Mouse (Mus musculus): ENCODE results near the gene Sphk2. TPM values are rescaled to one million over a fixed set of nuclear protein-coding genes. Genes with fewer than 3 reads are reported as not detected.
A peak's percentile ranks its signal among the peaks of the same experiment; 100 is the strongest.

Sphk2 gene
- polyA plus RNA-seq, 1 experiment from 2014 or later, result 13.7 TPM

GRCm38 (mm10) chr7:45744387-45744786, 26.6 kb upstream of the Sphk2 start:
- Histone ChIP-seq H3K4me1 (replicated peaks) (peaks cover 16% of the 10 kb centered on the region), H3K4me3 (no peak overlapping the region), H3K27ac (no peak overlapping the region), H3K4me2 (no peak overlapping the region), H3K9ac (no peak overlapping the region), H3K27me3 (no peaks in the 10 kb centered on the region), H3K9me3 (replicated peaks) (no peaks in the 10 kb centered on the region), H3K36me3 (no peaks in the 10 kb centered on the region)
- 32% methylated on average over 2 of the region's 2 CpGs for WGBS
- ATAC-seq (replicated peaks; ENCODE audit: insufficient number of reproducible peaks, insufficient read depth, low FRiP score, low read depth), result no peak

- Histone ChIP-seq H3K9ac (peak overlapping the region; percentile 1; the same call in 1 of the 2 replicates), H3K4me2 (peak overlapping the region; percentile 53), H3K4me1 (replicated peaks) (0 out of 2 replicates have a peak, but pooled peaks cover 4% of the 10 kb centered on the region), H3K4me3 (peak overlapping the region; percentile 31), H3K27ac (no peak overlapping the region), H3K36me3 (no peaks in the 10 kb centered on the region), H3K27me3 (no peaks in the 10 kb centered on the region), H3K9me3 (replicated peaks) (no peaks in the 10 kb centered on the region)
- 34% methylated on average over 19 of the region's 19 CpGs for WGBS
- ATAC-seq (replicated peaks; ENCODE audit: insufficient number of reproducible peaks, insufficient read depth, low FRiP score, low read depth), result no peak
These were observed 24.5 kb upstream of the Sphk2 start for GRCm38 (mm10) chr7:45742338-45742737.

- Histone ChIP-seq H3K4me1 (replicated peaks) (0 out of 2 replicates have a peak, but pooled peaks cover 4% of the 10 kb centered on the region), H3K9me3 (replicated peaks) (no peaks in the 10 kb centered on the region), H3K27ac (no peak overlapping the region), H3K4me2 (peak overlapping the region; percentile 53), H3K4me3 (peak overlapping the region; percentile 31), H3K27me3 (no peaks in the 10 kb centered on the region), H3K36me3 (no peaks in the 10 kb centered on the region), H3K9ac (peak overlapping the region; percentile 1; the same call in 1 of the 2 replicates)
- ATAC-seq (replicated peaks; ENCODE audit: insufficient number of reproducible peaks, insufficient read depth, low FRiP score, low read depth), result no peak; the same call in 1 of the 2 replicates
- 30% methylated on average over 11 of the region's 11 CpGs for WGBS
These were observed 24.0 kb upstream of the Sphk2 start for GRCm38 (mm10) chr7:45741777-45742176.

GRCm38 (mm10) chr7:45741308-45741707, 23.5 kb upstream of the Sphk2 start:
- ATAC-seq (replicated peaks; ENCODE audit: insufficient number of reproducible peaks, insufficient read depth, low FRiP score, low read depth), result no peak
- Histone ChIP-seq H3K4me1 (replicated peaks) (0 out of 2 replicates have a peak, but pooled peaks cover 4% of the 10 kb centered on the region), H3K9me3 (replicated peaks) (no peaks in the 10 kb centered on the region), H3K4me3 (no peak overlapping the region), H3K9ac (no peak overlapping the region), H3K27ac (no peak overlapping the region), H3K36me3 (no peaks in the 10 kb centered on the region), H3K27me3 (no peaks in the 10 kb centered on the region), H3K4me2 (peak overlapping the region; percentile 53; the same call in 1 of the 2 replicates)
- 75% methylated on average over 12 of the region's 12 CpGs for WGBS

- Histone ChIP-seq H3K36me3 (no peaks in the 10 kb centered on the region), H3K4me3 (no peak overlapping the region), H3K27ac (no peak overlapping the region), H3K27me3 (no peaks in the 10 kb centered on the region), H3K4me2 (no peak overlapping the region), H3K4me1 (replicated peaks) (0 out of 2 replicates have a peak, but pooled peaks cover 4% of the 10 kb centered on the region), H3K9ac (no peak overlapping the region), H3K9me3 (replicated peaks) (no peaks in the 10 kb centered on the region)
- no peak for ATAC-seq (replicated peaks; ENCODE audit: insufficient number of reproducible peaks, insufficient read depth, low FRiP score, low read depth)
- 68% methylated on average over 10 of the region's 10 CpGs for WGBS
These were observed 22.0 kb upstream of the Sphk2 start for GRCm38 (mm10) chr7:45739820-45740219.

- no peaks in the 10 kb centered on the region for H3K9me3 ChIP-seq (replicated peaks)
- ATAC-seq (replicated peaks; ENCODE audit: insufficient number of reproducible peaks, insufficient read depth, low FRiP score, low read depth), result peak; percentile 82; the same call in 1 of the 2 replicates
- no peaks in the 10 kb centered on the region for H3K27me3 ChIP-seq
- H3K36me3 ChIP-seq, result no peaks in the 10 kb centered on the region
- H3K4me2 ChIP-seq, result no peak overlapping the region
- 0 out of 2 replicates have a peak, but pooled peaks cover 4% of the 10 kb centered on the region for H3K4me1 ChIP-seq (replicated peaks)
- H3K27ac ChIP-seq, result no peak overlapping the region
- 8% methylated on average over 9 of the region's 9 CpGs for WGBS
- H3K4me3 ChIP-seq, result no peak overlapping the region
- H3K9ac ChIP-seq, result no peak overlapping the region
These were observed 21.5 kb upstream of the Sphk2 start for GRCm38 (mm10) chr7:45739162-45739763.

- 0 out of 2 replicates have a peak, but pooled peaks cover 7% of the 10 kb centered on the region for H3K4me1 ChIP-seq (replicated peaks)
- 75% methylated on average over 5 of the region's 5 CpGs for WGBS
- no peaks in the 10 kb centered on the region for H3K27me3 ChIP-seq
These were observed 15.7 kb upstream of the Sphk2 start for GRCm38 (mm10) chr7:45733477-45733876.

GRCm38 (mm10) chr7:45730727-45731431, 13.1 kb upstream of the Sphk2 start:
- Histone ChIP-seq H3K9ac (no peak overlapping the region), H3K27me3 (no peaks in the 10 kb centered on the region), H3K27ac (no peak overlapping the region), H3K4me2 (no peak overlapping the region), H3K4me1 (replicated peaks) (0 out of 2 replicates have a peak, but pooled peaks cover 7% of the 10 kb centered on the region), H3K36me3 (0 out of 2 replicates have a peak, but pooled peaks cover 3% of the 10 kb centered on the region), H3K9me3 (replicated peaks) (no peaks in the 10 kb centered on the region), H3K4me3 (no peak overlapping the region)
- 19% methylated on average over 16 of the region's 16 CpGs for WGBS
- ATAC-seq (replicated peaks; ENCODE audit: insufficient number of reproducible peaks, insufficient read depth, low FRiP score, low read depth), result no peak

More at GRCm38 (mm10) chr7:45733477-45733876, 15.7 kb upstream of the Sphk2 start:
- no peak for ATAC-seq (replicated peaks; ENCODE audit: insufficient number of reproducible peaks, insufficient read depth, low FRiP score, low read depth)
- H3K4me3 ChIP-seq, result no peak overlapping the region
- no peak overlapping the region for H3K27ac ChIP-seq
- no peaks in the 10 kb centered on the region for H3K36me3 ChIP-seq
- no peak overlapping the region for H3K9ac ChIP-seq
- no peak overlapping the region for H3K4me2 ChIP-seq
- no peaks in the 10 kb centered on the region for H3K9me3 ChIP-seq (replicated peaks)

- Histone ChIP-seq H3K4me3 (no peak overlapping the region), H3K9ac (no peak overlapping the region), H3K27ac (no peak overlapping the region), H3K27me3 (no peaks in the 10 kb centered on the region), H3K4me2 (no peak overlapping the region), H3K4me1 (replicated peaks) (0 out of 2 replicates have a peak, but pooled peaks cover 7% of the 10 kb centered on the region), H3K36me3 (peaks cover 15% of the 10 kb centered on the region; the same call in 1 of the 2 replicates), H3K9me3 (replicated peaks) (no peaks in the 10 kb centered on the region)
- ATAC-seq (replicated peaks; ENCODE audit: insufficient number of reproducible peaks, insufficient read depth, low FRiP score, low read depth), result no peak
- 79% methylated on average over 3 of the region's 3 CpGs for WGBS
These were observed 9.8 kb upstream of the Sphk2 start for GRCm38 (mm10) chr7:45727625-45728024.

GRCm38 (mm10) chr7:45726419-45726818, 8.6 kb upstream of the Sphk2 start:
- Histone ChIP-seq H3K4me3 (no peak overlapping the region), H3K27ac (no peak overlapping the region), H3K4me2 (no peak overlapping the region), H3K27me3 (no peaks in the 10 kb centered on the region), H3K9me3 (replicated peaks) (no peaks in the 10 kb centered on the region), H3K36me3 (peaks cover 15% of the 10 kb centered on the region; the same call in 1 of the 2 replicates), H3K4me1 (replicated peaks) (0 out of 2 replicates have a peak, but pooled peaks cover 7% of the 10 kb centered on the region), H3K9ac (no peak overlapping the region)
- no peak for ATAC-seq (replicated peaks; ENCODE audit: insufficient number of reproducible peaks, insufficient read depth, low FRiP score, low read depth)
- WGBS, result 86% methylated on average over 10 of the region's 10 CpGs

- no peak within 1 kb of the TSS for H3K4me2 ChIP-seq
- H3K9ac ChIP-seq, result no peak within 1 kb of the TSS
- peaks cover 21% of the 10 kb centered on the region for H3K36me3 ChIP-seq
- no peak within 1 kb of the TSS for H3K27ac ChIP-seq
- H3K9me3 ChIP-seq (replicated peaks), result no peaks in the 10 kb centered on the region
- H3K4me1 ChIP-seq (replicated peaks), result 0 out of 2 replicates have a peak, but pooled peaks cover 1% of the 10 kb centered on the region
- 94% methylated on average over 11 of the region's 11 CpGs for WGBS
- H3K27me3 ChIP-seq, result no peaks in the 10 kb centered on the region
- no peak within 1 kb of the TSS for H3K4me3 ChIP-seq
- no peak for ATAC-seq (replicated peaks; ENCODE audit: insufficient number of reproducible peaks, insufficient read depth, low FRiP score, low read depth)
These were observed 7.9 kb upstream of the Sphk2 start, which contains the start of gene Spaca4 for GRCm38 (mm10) chr7:45725713-45726112. Gene Spaca4, minus strand, starts transcription at chr7:45725813.
